Mouse (Mus musculus) right cerebral cortex, adult 18-20 months (tissue): Measurements from ENCODE around the gene Dpy19l3.

Experiments
- DNase-seq: peaks from one replicate; pipeline ENCODE4 v3.0.0; 2022; ENCODE audit warnings: mixed read lengths

Gene Dpy19l3

GRCm38 (mm10) chr7:35687229-35687628 is 67.0 kb downstream of the Dpy19l3 start:
- no peak for DNase-seq

- DNase-seq = peak; percentile 61
Observed at GRCm38 (mm10) chr7:35686756-35687155, 67.5 kb downstream of the Dpy19l3 start.

- DNase-seq = no peak
Observed at GRCm38 (mm10) chr7:35686216-35686615, 68.0 kb downstream of the Dpy19l3 start.

GRCm38 (mm10) chr7:35683409-35684122 is 70.7 kb downstream of the Dpy19l3 start:
- DNase-seq = no peak

GRCm38 (mm10) chr7:35681559-35681958 is 72.7 kb downstream of the Dpy19l3 start:
- DNase-seq = no peak

GRCm38 (mm10) chr7:35678976-35679375 is 75.3 kb downstream of the Dpy19l3 start:
- no peak for DNase-seq

- no peak for DNase-seq
Observed at GRCm38 (mm10) chr7:35668066-35669041, 85.9 kb downstream of the Dpy19l3 start.

GRCm38 (mm10) chr7:35663790-35664376 is 90.4 kb downstream of the Dpy19l3 start:
- no peak for DNase-seq

GRCm38 (mm10) chr7:35659173-35659572 is 95.1 kb downstream of the Dpy19l3 start:
- no peak for DNase-seq

- no peak for DNase-seq
Observed at GRCm38 (mm10) chr7:35657829-35658228, 96.4 kb downstream of the Dpy19l3 start.

GRCm38 (mm10) chr7:35651583-35652270 is 102.5 kb downstream of the Dpy19l3 start:
- DNase-seq = no peak

- DNase-seq = peak; percentile 47
Observed at GRCm38 (mm10) chr7:35650716-35651410, 103.4 kb downstream of the Dpy19l3 start.

GRCm38 (mm10) chr7:35649071-35649470 is 105.2 kb downstream of the Dpy19l3 start:
- no peak for DNase-seq

- DNase-seq = no peak
Observed at GRCm38 (mm10) chr7:35648239-35649069, 105.8 kb downstream of the Dpy19l3 start.

GRCm38 (mm10) chr7:35647101-35647698 is 107.1 kb downstream of the Dpy19l3 start, which contains the start of gene Pdcd5:
TSS of gene Pdcd5 (minus strand) at chr7:35647521.
- peak; percentile 98 for DNase-seq

- no peak for DNase-seq
Observed at GRCm38 (mm10) chr7:35646317-35647081, 107.8 kb downstream of the Dpy19l3 start.

GRCm38 (mm10) chr7:35640072-35640471 is 114.2 kb downstream of the Dpy19l3 start:
- DNase-seq = no peak

- DNase-seq = peak; percentile 66
Observed at GRCm38 (mm10) chr7:35636874-35637273, 117.4 kb downstream of the Dpy19l3 start.

- DNase-seq = peak; percentile 21
Observed at GRCm38 (mm10) chr7:35636229-35636628, 118.0 kb downstream of the Dpy19l3 start.
